Mouse (Mus musculus) CH12.LX (cell line): ENCODE data around the gene Mzt1.

Experiments
- CTCF ChIP-seq, 2 experiments: IDR thresholded peaks in 1 of 2; conservative IDR thresholded peaks in 1 of 2; 2 replicates each; pipeline ENCODE4 v1.5.1; 2011 to 2012; ENCODE audit warnings: low read depth in 2 of 2, low read length in 2 of 2, improper control_type of control experiment in 1 of 2, inconsistent platforms in 1 of 2, mild to moderate bottlenecking in 1 of 2, moderate library complexity in 1 of 2
- EP300 ChIP-seq: IDR thresholded peaks from 2 replicates; pipeline ENCODE4 v1.6.1; 2011; ENCODE audit warnings: low read length, improper control_type of control experiment
- MEF2A ChIP-seq: IDR thresholded peaks from 2 replicates; pipeline ENCODE4 v1.6.1; 2014; ENCODE audit warnings: low read depth, mild to moderate bottlenecking, inconsistent platforms, low read length, improper control_type of control experiment, borderline replicate concordance
- NELFE ChIP-seq: IDR thresholded peaks from 2 replicates; pipeline ENCODE4 v1.6.1; 2011; ENCODE audit warnings: low read depth, low read length, improper control_type of control experiment
- PAX5 ChIP-seq: IDR thresholded peaks from 2 replicates; pipeline ENCODE4 v1.6.1; 2012; ENCODE audit warnings: low read length, inconsistent platforms, mixed read lengths
- POLR2A ChIP-seq: IDR thresholded peaks from 2 replicates; pipeline ENCODE4 v1.6.1; 2011; ENCODE audit warnings: low read depth, mild to moderate bottlenecking, improper control_type of control experiment, low read length
- RCOR1 ChIP-seq: conservative IDR thresholded peaks from 2 replicates; pipeline ENCODE4 v1.6.1; 2012; ENCODE audit warnings: low read depth, mild to moderate bottlenecking, inconsistent platforms, low read length, improper control_type of control experiment
- UBTF ChIP-seq: IDR thresholded peaks from 2 replicates; pipeline ENCODE4 v1.6.1; 2012; ENCODE audit warnings: low read depth, mild to moderate bottlenecking, inconsistent platforms, low read length, improper control_type of control experiment, moderate library complexity
- USF1 ChIP-seq: IDR thresholded peaks from 2 replicates; pipeline ENCODE4 v1.6.1; 2014; ENCODE audit warnings: low read depth, mild to moderate bottlenecking, inconsistent platforms, low read length, improper control_type of control experiment
- USF2 ChIP-seq: conservative IDR thresholded peaks from 2 replicates; pipeline ENCODE4 v1.6.1; 2011; ENCODE audit warnings: low read depth, low read length, improper control_type of control experiment

GRCm38 (mm10) chr14:98990636-98991035 is 55.3 kb downstream of the Mzt1 start:
- TF ChIP-seq CTCF (conservative IDR thresholded peaks at IDR 0.05 in 1 of 2, IDR thresholded peaks at IDR 0.05 in 1 of 2; ENCODE audit: low read depth in 2 of 2, low read length in 2 of 2) (no peak), USF1 (no peak), EP300 (no peak), NELFE (no peak), POLR2A (no peak), PAX5 (no peak), RCOR1 (no peak), USF2 (no peak), UBTF (no peak), MEF2A (no peak)
